Mouse (Mus musculus): Measurements from ENCODE around the gene Gm28035. TPM values are rescaled to one million over a fixed set of nuclear protein-coding genes. Genes with fewer than 3 reads are reported as not detected.
A peak's percentile ranks its signal among the peaks of the same experiment; 100 is the strongest.

The Gm28035 gene
- polyA plus RNA-seq, 1 experiment from 2014 or later: 0.12 TPM

- no peak overlapping the region for H3K4me2 ChIP-seq
- WGBS (ENCODE audit: insufficient replicate concordance): 65% methylated on average over 6 of the region's 6 CpGs
- no peak for ATAC-seq
- H3K4me3 ChIP-seq: no peak overlapping the region
- peak overlapping the region; percentile 62; the same call in 1 of the 2 replicates for H3K27ac ChIP-seq
- H3K27me3 ChIP-seq (replicated peaks): no peaks in the 10 kb centered on the region; the same call in 1 of the 2 replicates
- no peaks in the 10 kb centered on the region for H3K9me3 ChIP-seq (replicated peaks)
- H3K36me3 ChIP-seq: no peaks in the 10 kb centered on the region
- H3K9ac ChIP-seq: no peak overlapping the region
- H3K4me1 ChIP-seq: peaks cover 11% of the 10 kb centered on the region
These were observed 28.8 kb upstream of the Gm28035 start for GRCm38 (mm10) chr2:30211408-30212168.

- Histone ChIP-seq H3K9me3 (replicated peaks) (no peaks in the 10 kb centered on the region), H3K4me3 (no peak overlapping the region), H3K4me2 (no peak overlapping the region), H3K27ac (peak overlapping the region; percentile 62; the same call in 1 of the 2 replicates), H3K4me1 (peaks cover 5% of the 10 kb centered on the region), H3K36me3 (no peaks in the 10 kb centered on the region), H3K9ac (no peak overlapping the region), H3K27me3 (replicated peaks) (no peaks in the 10 kb centered on the region; the same call in 1 of the 2 replicates)
- no peak for ATAC-seq
- 58% methylated on average over 4 of the region's 4 CpGs for WGBS (ENCODE audit: insufficient replicate concordance)
These were observed 28.2 kb upstream of the Gm28035 start for GRCm38 (mm10) chr2:30212169-30212545.

GRCm38 (mm10) chr2:30212951-30213350 lies 27.4 kb upstream of the Gm28035 start:
- no peak overlapping the region for H3K9ac ChIP-seq
- WGBS (ENCODE audit: insufficient replicate concordance): 37% methylated on average over 1 of the region's 1 CpGs
- no peaks in the 10 kb centered on the region; the same call in 1 of the 2 replicates for H3K27me3 ChIP-seq (replicated peaks)
- H3K4me2 ChIP-seq: no peak overlapping the region
- no peak for ATAC-seq
- no peak overlapping the region for H3K27ac ChIP-seq
- no peak overlapping the region for H3K4me3 ChIP-seq
- peaks cover 5% of the 10 kb centered on the region; the same call in 1 of the 2 replicates for H3K4me1 ChIP-seq
- no peaks in the 10 kb centered on the region for H3K36me3 ChIP-seq
- no peaks in the 10 kb centered on the region for H3K9me3 ChIP-seq (replicated peaks)

GRCm38 (mm10) chr2:30214745-30215144 lies 25.6 kb upstream of the Gm28035 start:
- Histone ChIP-seq H3K27me3 (replicated peaks) (no peaks in the 10 kb centered on the region; the same call in 1 of the 2 replicates), H3K27ac (no peak overlapping the region), H3K4me2 (no peak overlapping the region), H3K36me3 (no peaks in the 10 kb centered on the region), H3K9me3 (replicated peaks) (no peaks in the 10 kb centered on the region), H3K4me1 (peaks cover 5% of the 10 kb centered on the region; the same call in 1 of the 2 replicates), H3K9ac (no peak overlapping the region), H3K4me3 (no peak overlapping the region)
- no peak for ATAC-seq
- WGBS (ENCODE audit: insufficient replicate concordance): 78% methylated on average over 3 of the region's 3 CpGs

- Histone ChIP-seq H3K4me3 (no peak overlapping the region), H3K9me3 (replicated peaks) (no peaks in the 10 kb centered on the region), H3K27me3 (replicated peaks) (no peaks in the 10 kb centered on the region; the same call in 1 of the 2 replicates), H3K27ac (no peak overlapping the region), H3K36me3 (no peaks in the 10 kb centered on the region), H3K4me1 (peaks cover 5% of the 10 kb centered on the region; the same call in 1 of the 2 replicates), H3K4me2 (no peak overlapping the region), H3K9ac (no peak overlapping the region; the same call in 1 of the 2 replicates)
- whole genome bisulfite sequencing (ENCODE audit: insufficient replicate concordance): 68% methylated on average over 6 of the region's 6 CpGs
- ATAC-seq: no peak
These were observed 24.9 kb upstream of the Gm28035 start for GRCm38 (mm10) chr2:30215493-30215892.

- ATAC-seq: no peak
- Histone ChIP-seq H3K36me3 (no peaks in the 10 kb centered on the region), H3K27ac (no peak overlapping the region), H3K4me3 (no peak overlapping the region), H3K4me2 (no peak overlapping the region), H3K9ac (no peak overlapping the region), H3K27me3 (replicated peaks) (no peaks in the 10 kb centered on the region; the same call in 1 of the 2 replicates), H3K4me1 (peaks cover 5% of the 10 kb centered on the region; the same call in 1 of the 2 replicates), H3K9me3 (replicated peaks) (no peaks in the 10 kb centered on the region)
- WGBS (ENCODE audit: insufficient replicate concordance): 87% methylated on average over 5 of the region's 5 CpGs
These were observed 24.1 kb upstream of the Gm28035 start for GRCm38 (mm10) chr2:30216293-30216692.

- H3K4me3 ChIP-seq: no peak overlapping the region
- no peak for ATAC-seq
- H3K27me3 ChIP-seq (replicated peaks): no peaks in the 10 kb centered on the region
- peak overlapping the region; percentile 94; the same call in 1 of the 2 replicates for H3K4me2 ChIP-seq
- 52% methylated on average over 5 of the region's 5 CpGs for WGBS (ENCODE audit: insufficient replicate concordance)
- H3K36me3 ChIP-seq: peaks cover 8% of the 10 kb centered on the region
- H3K9me3 ChIP-seq (replicated peaks): peaks cover 28% of the 10 kb centered on the region
- no peak overlapping the region for H3K27ac ChIP-seq
- H3K4me1 ChIP-seq: peaks cover 38% of the 10 kb centered on the region
- H3K9ac ChIP-seq: no peak overlapping the region
These were observed 4.8 kb upstream of the Gm28035 start for GRCm38 (mm10) chr2:30235593-30235992.

GRCm38 (mm10) chr2:30236426-30237198 lies 3.8 kb upstream of the Gm28035 start:
- WGBS (ENCODE audit: insufficient replicate concordance): 5% methylated on average over 18 of the region's 18 CpGs
- H3K4me1 ChIP-seq: peaks cover 47% of the 10 kb centered on the region
- no peaks in the 10 kb centered on the region for H3K27me3 ChIP-seq (replicated peaks)
- peaks cover 18% of the 10 kb centered on the region for H3K36me3 ChIP-seq
- peaks cover 18% of the 10 kb centered on the region for H3K9me3 ChIP-seq (replicated peaks)
- peak overlapping the region; percentile 91 for H3K27ac ChIP-seq
- H3K4me3 ChIP-seq: peak overlapping the region; percentile 94
- H3K9ac ChIP-seq: peak overlapping the region; percentile 97
- no peak for ATAC-seq
- peak overlapping the region; percentile 94 for H3K4me2 ChIP-seq

- Histone ChIP-seq H3K4me3 (peak within 1 kb of the TSS; percentile 94), H3K27me3 (replicated peaks) (no peaks in the 10 kb centered on the region), H3K4me1 (peaks cover 50% of the 10 kb centered on the region), H3K9ac (peak within 1 kb of the TSS; percentile 97), H3K27ac (peak within 1 kb of the TSS; percentile 91), H3K36me3 (peaks cover 25% of the 10 kb centered on the region), H3K4me2 (peak within 1 kb of the TSS; percentile 94), H3K9me3 (replicated peaks) (peaks cover 12% of the 10 kb centered on the region)
- ATAC-seq: peak; percentile 95
- 1% methylated on average over 66 of the region's 67 CpGs for WGBS (ENCODE audit: insufficient replicate concordance)
These were observed 3.0 kb upstream of the Gm28035 start, which contains the start of gene Lrrc8a for GRCm38 (mm10) chr2:30237199-30237880. TSS of gene Lrrc8a (plus strand) at chr2:30237715.

GRCm38 (mm10) chr2:30237881-30238280 lies 2.5 kb upstream of the Gm28035 start:
- Histone ChIP-seq H3K9ac (peak overlapping the region; percentile 97), H3K9me3 (replicated peaks) (peaks cover 6% of the 10 kb centered on the region; the same call in 1 of the 2 replicates), H3K27me3 (replicated peaks) (no peaks in the 10 kb centered on the region), H3K4me1 (peaks cover 55% of the 10 kb centered on the region), H3K4me2 (peak overlapping the region; percentile 94), H3K4me3 (peak overlapping the region; percentile 94), H3K27ac (peak overlapping the region; percentile 91), H3K36me3 (peaks cover 30% of the 10 kb centered on the region)
- WGBS (ENCODE audit: insufficient replicate concordance): under 1% methylated on average over 39 of the region's 42 CpGs
- peak; percentile 86 for ATAC-seq

GRCm38 (mm10) chr2:30238906-30239465 lies 1.4 kb upstream of the Gm28035 start:
- WGBS (ENCODE audit: insufficient replicate concordance): 59% methylated on average over 3 of the region's 3 CpGs
- Histone ChIP-seq H3K27ac (peak overlapping the region; percentile 91), H3K27me3 (replicated peaks) (no peaks in the 10 kb centered on the region), H3K4me2 (peak overlapping the region; percentile 94), H3K4me1 (peaks cover 56% of the 10 kb centered on the region), H3K9ac (peak overlapping the region; percentile 97), H3K36me3 (peaks cover 41% of the 10 kb centered on the region), H3K9me3 (replicated peaks) (no peaks in the 10 kb centered on the region), H3K4me3 (peak overlapping the region; percentile 94)
- ATAC-seq: no peak
